Mouse (Mus musculus) layer of hippocampus, adult 18-20 months (tissue): ENCODE measurements around the gene Map3k12. TPM values are rescaled to one million over a fixed set of nuclear protein-coding genes. Genes with fewer than 3 reads are reported as not detected.

ENCODE experiments used
- DNase-seq, 2 experiments: peaks; one replicate each; pipeline ENCODE4 v3.0.0; 2022; ENCODE audit warnings: low spot score in 2 of 2
- total RNA-seq, 2 experiments: library from RNA; stranded (reverse); gene quantifications; 2 replicates each; pipeline ENCODE4 v1.2.3; 2021

The Map3k12 gene
- total RNA-seq, 2 experiments from 2014 or later, result 88.1 to 90.2 TPM

DNA sequence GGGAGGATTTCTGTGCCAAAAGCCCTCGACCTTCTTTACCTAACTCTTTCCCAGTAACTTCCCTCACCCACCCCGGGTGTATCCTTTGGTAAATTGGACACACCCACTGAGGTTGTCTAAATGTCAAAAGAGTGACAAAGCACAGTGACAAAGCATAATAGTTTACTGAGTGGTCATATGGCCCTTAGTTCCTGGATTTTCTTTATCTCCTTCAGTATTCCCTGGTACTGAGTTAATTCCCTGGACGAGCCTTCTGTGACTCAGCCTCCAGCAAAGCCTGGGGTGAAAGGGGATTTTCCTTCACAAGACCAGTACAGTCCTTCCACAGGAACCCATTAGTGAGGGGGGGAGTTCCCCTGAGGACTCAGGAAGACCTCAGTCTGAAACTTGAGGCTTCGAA lies 55.9 kb downstream of the Map3k12 start:
- DNase-seq, result no peak

GRCm38 (mm10) chr15:102460409-102460808 lies 56.5 kb downstream of the Map3k12 start:
- DNase-seq, result no peak

DNA sequence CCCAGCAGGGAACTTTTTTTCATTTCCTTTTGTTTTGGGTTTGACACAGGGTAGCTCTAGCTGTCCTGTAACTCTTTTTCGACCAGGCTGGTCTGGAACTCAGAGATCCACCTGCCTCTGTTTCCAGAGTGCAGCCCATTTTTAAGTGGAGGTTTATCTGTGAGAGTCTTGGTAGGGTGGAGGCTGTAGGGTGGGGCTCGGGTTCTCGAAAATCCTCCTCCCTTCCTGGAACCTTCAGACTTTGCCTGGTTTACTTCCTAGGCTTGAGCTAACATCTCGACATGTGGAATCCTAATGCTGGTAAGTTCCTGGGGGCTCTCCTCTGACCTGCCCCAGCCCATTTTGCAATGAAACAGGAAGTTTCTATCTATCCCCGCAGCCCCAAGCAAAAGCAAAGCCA lies 57.0 kb downstream of the Map3k12 start:
- no peak for DNase-seq

- DNase-seq, result no peak
Observed at GRCm38 (mm10) chr15:102459381-102459780, 57.5 kb downstream of the Map3k12 start.

GRCm38 (mm10) chr15:102458904-102459317 lies 58.0 kb downstream of the Map3k12 start, which contains the start of gene Prr13:
Gene Prr13 (plus strand): TSS chr15:102459028.
- DNase-seq, result peak; percentile 84 to 96

DNA sequence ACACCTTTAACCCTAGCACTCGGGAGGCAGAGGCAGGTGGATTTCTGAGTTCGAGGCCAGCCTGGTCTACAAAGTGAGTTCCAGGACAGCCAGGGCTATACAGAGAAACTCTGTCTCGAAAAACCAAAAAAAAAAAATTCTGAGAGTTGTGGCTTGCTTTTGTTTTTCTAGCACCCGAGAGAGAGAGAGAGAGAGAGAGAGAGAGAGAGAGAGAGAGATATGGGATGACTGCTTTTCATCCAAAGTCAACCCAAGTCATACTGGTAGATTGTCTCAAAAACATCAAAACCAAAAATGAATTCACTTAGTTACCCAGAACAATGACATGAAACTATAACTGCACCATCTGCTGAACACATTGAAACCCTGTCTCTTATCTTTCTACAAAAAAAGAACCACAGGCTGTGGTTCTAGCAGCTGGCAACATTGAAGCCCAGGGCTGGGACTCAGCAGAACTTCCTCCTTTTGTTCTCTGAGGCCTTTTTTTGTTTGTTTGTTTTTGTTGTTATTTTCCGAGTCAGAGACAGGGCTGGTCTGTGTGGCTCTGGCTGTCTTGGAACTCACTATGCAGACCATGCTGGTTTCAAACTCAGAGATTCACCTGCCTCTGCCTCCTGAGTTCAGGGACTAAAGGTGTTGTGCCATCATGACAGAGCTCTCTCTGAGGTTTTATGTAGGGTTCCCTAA lies 58.7 kb downstream of the Map3k12 start:
- no peak for DNase-seq

- no peak for DNase-seq
Observed at GRCm38 (mm10) chr15:102455993-102456392, 60.9 kb downstream of the Map3k12 start.

GRCm38 (mm10) chr15:102451666-102452430 lies 65.0 kb downstream of the Map3k12 start:
- DNase-seq, result no peak

DNA sequence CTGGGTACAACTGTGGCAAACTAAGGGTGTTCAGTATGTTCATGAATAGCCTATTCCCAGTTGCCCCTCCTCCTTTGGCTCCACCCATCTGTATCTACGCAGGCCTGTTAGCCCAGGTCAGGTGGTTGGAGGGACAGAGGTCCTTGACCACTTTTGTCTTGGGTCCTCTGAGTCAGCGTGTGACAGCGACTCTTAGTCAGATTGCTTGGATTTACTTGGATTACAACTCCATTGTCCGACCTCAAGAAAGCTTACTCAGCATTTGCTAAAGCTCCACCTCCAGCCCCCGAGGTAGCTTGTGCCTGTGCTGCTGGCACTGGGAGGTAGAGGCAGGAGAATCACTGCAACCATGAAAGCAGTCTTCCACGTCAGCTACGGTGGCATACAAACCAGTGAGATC lies 65.9 kb downstream of the Map3k12 start:
- no peak for DNase-seq

DNA sequence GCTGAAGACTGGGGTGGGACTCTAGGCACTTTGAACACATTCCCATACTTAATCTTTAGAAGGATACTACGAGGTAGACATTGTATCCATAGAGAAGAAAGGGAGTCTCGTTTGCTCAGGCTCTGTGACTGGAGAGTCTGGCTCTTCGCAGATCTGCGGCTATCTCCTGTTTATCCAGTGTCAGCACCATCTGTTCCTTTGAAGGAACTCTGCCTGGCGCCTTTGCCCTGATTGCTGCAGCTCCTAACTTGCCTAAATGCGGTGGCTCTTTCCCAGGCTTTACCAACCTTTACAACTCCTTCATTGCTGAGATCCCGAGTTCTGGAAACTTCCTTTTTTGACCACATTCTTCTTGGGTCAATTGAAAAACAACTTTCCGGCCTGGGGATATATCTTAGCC lies 67.5 kb downstream of the Map3k12 start:
- DNase-seq, result no peak

Other genes starting within 250 kb of the Map3k12 start
- gene Gm9918, start 246.5 kb downstream of the Map3k12 start, total RNA-seq, result not detected
- 10 to 100 TPM; 34.6 to 38.9 TPM for gene Mfsd5, start 237.6 kb downstream of the Map3k12 start, total RNA-seq
- 1 to 10 TPM in 1 of 2 experiments, under 1 TPM in 1; 0.64 to 1.4 TPM for gene Espl1, start 220.8 kb downstream of the Map3k12 start, total RNA-seq
- gene Pfdn5, start 190.9 kb downstream of the Map3k12 start, total RNA-seq, result 100 to 1,000 TPM; 469 to 474 TPM
- gene Myg1, start 185.4 kb downstream of the Map3k12 start, total RNA-seq, result 10 to 100 TPM; 69.4 to 72.5 TPM
- gene Aaas, start 166.3 kb downstream of the Map3k12 start, total RNA-seq, result 10 to 100 TPM; 19.2 to 23.6 TPM
- gene Sp7, start 149.9 kb downstream of the Map3k12 start, total RNA-seq, result under 1 TPM; 0.41 to 0.45 TPM
- 10 to 100 TPM; 25.7 to 26.3 TPM for gene Sp1, start 110.9 kb downstream of the Map3k12 start, total RNA-seq
- gene Amhr2, start 71.7 kb downstream of the Map3k12 start, total RNA-seq, result 1 to 10 TPM; 1.0 to 1.8 TPM
- 10 to 100 TPM; 45.0 to 49.1 TPM for gene Prr13, start 58.0 kb downstream of the Map3k12 start, total RNA-seq
- gene Pcbp2, start 46.5 kb downstream of the Map3k12 start, total RNA-seq, result 100 to 1,000 TPM; 495 to 508 TPM
- gene Gm10337, start 13.3 kb downstream of the Map3k12 start, total RNA-seq, result not detected
- 10 to 100 TPM; 27.6 to 27.7 TPM for gene Tarbp2, start 1.1 kb upstream of the Map3k12 start, total RNA-seq
- gene Npff, start 7.9 kb upstream of the Map3k12 start, total RNA-seq, result 1 to 10 TPM; 2.4 to 2.6 TPM
- gene Gm28047, start 108.0 kb upstream of the Map3k12 start, total RNA-seq, result 1 to 10 TPM in 1 of 2 experiments, not detected in 1; 1.6 TPM
- 10 to 100 TPM; 35.7 to 42.6 TPM for gene Atf7, start 108.4 kb upstream of the Map3k12 start, total RNA-seq
- 10 to 100 TPM; 14.5 to 15.6 TPM for gene Atp5g2, start 155.3 kb upstream of the Map3k12 start, total RNA-seq
- gene Calcoco1, start 205.1 kb upstream of the Map3k12 start, total RNA-seq, result 10 to 100 TPM; 86.9 to 92.4 TPM